Mouse (Mus musculus): ENCODE results near the gene Usp4. TPM values are rescaled to one million over a fixed set of nuclear protein-coding genes. Genes with fewer than 3 reads are reported as not detected.

Gene Usp4
- polyA plus RNA-seq, 1 experiment from 2014 or later: 132 TPM

DNA sequence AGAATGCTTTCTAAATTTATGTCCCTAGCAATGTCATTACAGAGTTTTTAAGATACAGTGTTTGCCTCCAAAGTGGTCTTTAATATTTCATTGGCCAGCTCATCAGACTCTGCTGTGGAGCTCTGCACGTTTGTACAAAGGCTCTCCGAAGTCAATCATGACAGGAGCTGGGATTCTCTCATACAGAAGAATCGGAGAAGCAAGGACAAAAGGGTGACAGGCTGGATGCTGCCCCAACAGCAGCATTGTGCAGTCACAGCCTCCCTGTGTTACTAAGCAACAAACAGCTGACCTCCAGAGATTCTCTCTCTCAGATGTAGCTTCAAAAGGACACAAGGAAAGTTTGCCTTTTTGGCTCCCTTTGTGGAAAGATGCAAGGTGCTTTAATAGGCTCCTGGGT lies 88.5 kb downstream of the Usp4 start, which contains the start of gene BC048562:
TSS of gene BC048562 (plus strand) at position 301 of the 400 bp plus-strand sequence.
- ATAC-seq: no peak

DNA sequence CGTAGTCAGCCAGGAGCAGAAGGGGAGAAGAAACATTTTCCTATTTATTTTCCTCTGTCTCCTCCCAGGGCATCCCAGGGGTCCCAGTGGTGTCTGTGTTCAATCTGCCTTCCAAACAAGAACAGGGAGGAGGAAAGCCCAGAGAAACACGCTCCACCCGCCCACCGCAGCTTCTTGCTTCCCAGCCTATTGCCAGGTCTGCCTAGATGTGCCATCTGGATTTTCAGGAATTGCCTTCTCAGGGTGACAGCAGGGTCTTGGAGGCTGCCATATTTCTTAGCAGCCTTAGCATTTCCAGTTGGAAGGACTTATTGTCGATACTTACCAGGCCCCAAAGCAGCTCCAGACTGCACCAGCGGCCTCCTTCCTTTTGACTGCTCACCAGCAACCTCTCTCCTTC lies 91.5 kb downstream of the Usp4 start:
- no peak overlapping the region for H3K4me3 ChIP-seq
- no peaks in the 10 kb centered on the region for H3K9me3 ChIP-seq (replicated peaks)
- no peaks in the 10 kb centered on the region for H3K36me3 ChIP-seq (ENCODE audit: poor library complexity, severe bottlenecking)
- no peak overlapping the region for H3K4me2 ChIP-seq
- H3K4me1 ChIP-seq: no peaks in the 10 kb centered on the region
- 86% methylated on average over 6 of the region's 6 CpGs for WGBS
- H3K27me3 ChIP-seq: no peaks in the 10 kb centered on the region
- no peak overlapping the region for H3K9ac ChIP-seq
- no peak; the same call in 1 of the 2 replicates for ATAC-seq
- H3K27ac ChIP-seq: no peak overlapping the region

More for the DNA sequence above, 88.5 kb downstream of the Usp4 start, which contains the start of gene BC048562:
- no peak within 1 kb of the TSS for H3K4me3 ChIP-seq
- H3K27ac ChIP-seq: no peak within 1 kb of the TSS
- H3K9me3 ChIP-seq (replicated peaks): no peaks in the 10 kb centered on the region
- no peak within 1 kb of the TSS for H3K4me2 ChIP-seq
- H3K36me3 ChIP-seq (ENCODE audit: poor library complexity, severe bottlenecking): no peaks in the 10 kb centered on the region
- no peaks in the 10 kb centered on the region for H3K27me3 ChIP-seq
- 39% methylated on average over 3 of the region's 3 CpGs for WGBS
- no peaks in the 10 kb centered on the region for H3K4me1 ChIP-seq
- no peak within 1 kb of the TSS for H3K9ac ChIP-seq

DNA sequence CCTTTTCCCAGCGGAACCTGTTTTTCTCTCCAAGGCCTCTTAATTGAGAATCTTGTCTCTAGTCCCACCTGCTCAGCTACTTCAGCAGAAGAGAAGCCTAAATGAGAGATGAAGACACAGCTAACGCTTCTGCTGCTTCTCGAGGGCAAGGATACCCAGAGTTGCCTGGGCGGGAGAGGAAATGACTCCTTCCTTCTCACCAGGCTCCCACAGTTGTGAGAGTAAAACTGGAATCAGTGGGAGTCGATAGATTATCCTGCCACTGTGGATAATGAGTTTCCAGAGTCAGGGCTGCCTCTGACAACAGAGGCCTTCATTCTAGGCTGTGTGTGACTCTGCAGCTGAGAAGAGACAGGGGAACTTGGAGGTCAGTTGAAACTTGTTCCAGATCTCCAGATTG lies 92.8 kb downstream of the Usp4 start:
- Histone ChIP-seq H3K27ac (no peak overlapping the region), H3K27me3 (no peaks in the 10 kb centered on the region), H3K9ac (no peak overlapping the region), H3K4me3 (no peak overlapping the region), H3K36me3 (ENCODE audit: poor library complexity, severe bottlenecking) (no peaks in the 10 kb centered on the region), H3K4me1 (no peaks in the 10 kb centered on the region), H3K9me3 (replicated peaks) (no peaks in the 10 kb centered on the region), H3K4me2 (no peak overlapping the region)
- WGBS: 77% methylated on average over 5 of the region's 5 CpGs
- no peak for ATAC-seq

DNA sequence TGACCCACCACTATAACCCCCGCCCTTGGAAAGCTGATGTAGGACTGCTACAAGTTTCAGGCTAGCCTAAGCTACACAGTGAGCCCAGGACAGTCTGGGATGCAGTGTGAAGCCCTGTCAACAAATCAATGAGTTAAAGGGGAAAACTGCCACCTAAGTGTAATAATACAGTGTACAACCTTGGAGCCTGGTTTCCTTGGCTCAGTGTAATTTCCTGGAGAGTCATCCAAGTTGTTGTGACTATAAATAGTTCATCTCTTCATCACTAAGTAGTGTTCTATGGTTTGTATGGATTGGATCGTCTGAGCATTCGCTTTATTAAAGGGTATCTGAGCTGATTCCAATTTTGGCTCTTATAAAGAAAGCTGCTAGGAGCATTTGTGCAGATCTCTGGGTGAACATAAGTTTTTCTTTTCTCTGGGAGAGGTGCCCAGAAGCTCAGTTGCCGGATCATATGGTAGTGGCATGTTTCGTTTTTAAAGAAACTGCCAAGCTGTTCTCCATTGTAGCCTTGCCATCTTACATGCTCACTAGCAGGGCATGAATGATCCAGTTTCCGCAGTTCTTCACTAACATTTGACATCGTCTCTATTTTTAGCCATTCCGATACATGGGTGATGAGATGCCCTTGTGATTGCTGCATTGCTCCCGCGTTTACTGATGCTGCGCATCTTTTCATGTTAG lies 93.7 kb downstream of the Usp4 start:
- H3K27ac ChIP-seq: no peak overlapping the region
- peak; percentile 68; the same call in 1 of the 2 replicates for ATAC-seq
- 85% methylated on average over 11 of the region's 11 CpGs for WGBS

More for the DNA sequence above, 93.7 kb downstream of the Usp4 start:
- Histone ChIP-seq H3K27me3 (no peaks in the 10 kb centered on the region), H3K4me2 (no peak overlapping the region), H3K9me3 (replicated peaks) (no peaks in the 10 kb centered on the region), H3K4me1 (no peaks in the 10 kb centered on the region), H3K9ac (no peak overlapping the region), H3K36me3 (ENCODE audit: poor library complexity, severe bottlenecking) (no peaks in the 10 kb centered on the region), H3K4me3 (no peak overlapping the region)

Other genes starting within 250 kb of the Usp4 start
- gene Bsn, start 157.5 kb upstream of the Usp4 start, polyA plus RNA-seq (2015; fragmentation: Nextera tagmentation; extraction: Ambion mirVana): 4.7 TPM in 2 replicates
- gene Dag1, start 83.9 kb upstream of the Usp4 start, polyA plus RNA-seq (2015; fragmentation: Nextera tagmentation; extraction: Ambion mirVana): 40.8 and 45.4 TPM in 2 replicates
- 94.9 and 95.4 TPM in 2 replicates for gene Nicn1, start 57.4 kb upstream of the Usp4 start, polyA plus RNA-seq (2015; fragmentation: Nextera tagmentation; extraction: Ambion mirVana)
- 25.3 and 26.7 TPM in 2 replicates for gene Amt, start 51.0 kb upstream of the Usp4 start, polyA plus RNA-seq (2015; fragmentation: Nextera tagmentation; extraction: Ambion mirVana)
- 317 and 330 TPM in 2 replicates for gene Rhoa, start 41.7 kb upstream of the Usp4 start, polyA plus RNA-seq (2015; fragmentation: Nextera tagmentation; extraction: Ambion mirVana)
- gene Tcta, start 41.7 kb upstream of the Usp4 start, polyA plus RNA-seq (2015; fragmentation: Nextera tagmentation; extraction: Ambion mirVana): 30.9 and 38.1 TPM in 2 replicates
- 489 and 518 TPM in 2 replicates for gene Gpx1, start 8.9 kb upstream of the Usp4 start, polyA plus RNA-seq (2015; fragmentation: Nextera tagmentation; extraction: Ambion mirVana)
- gene 1700102P08Rik, start 45.0 kb downstream of the Usp4 start, polyA plus RNA-seq (2015; fragmentation: Nextera tagmentation; extraction: Ambion mirVana): 1.5 and 2.0 TPM in 2 replicates
- 1.1 and 1.2 TPM in 2 replicates for gene Ccdc36, start 80.6 kb downstream of the Usp4 start, polyA plus RNA-seq (2015; fragmentation: Nextera tagmentation; extraction: Ambion mirVana)
- gene BC048562, start 88.6 kb downstream of the Usp4 start, polyA plus RNA-seq (2015; fragmentation: Nextera tagmentation; extraction: Ambion mirVana): not detected in 2 replicates
- gene Ccdc71, start 112.7 kb downstream of the Usp4 start, polyA plus RNA-seq (2015; fragmentation: Nextera tagmentation; extraction: Ambion mirVana): 50.1 and 53.8 TPM in 2 replicates
- gene Klhdc8b, start 113.7 kb downstream of the Usp4 start, polyA plus RNA-seq (2015; fragmentation: Nextera tagmentation; extraction: Ambion mirVana): 54.1 and 63.9 TPM in 2 replicates
- 18.7 and 22.9 TPM in 2 replicates for gene Lamb2, start 131.9 kb downstream of the Usp4 start, polyA plus RNA-seq (2015; fragmentation: Nextera tagmentation; extraction: Ambion mirVana)
- 69.7 and 80.6 TPM in 2 replicates for gene Usp19, start 142.7 kb downstream of the Usp4 start, polyA plus RNA-seq (2015; fragmentation: Nextera tagmentation; extraction: Ambion mirVana)
- 80.4 and 91.2 TPM in 2 replicates for gene Qars, start 159.9 kb downstream of the Usp4 start, polyA plus RNA-seq (2015; fragmentation: Nextera tagmentation; extraction: Ambion mirVana)
- gene Qrich1, start 169.0 kb downstream of the Usp4 start, polyA plus RNA-seq (2015; fragmentation: Nextera tagmentation; extraction: Ambion mirVana): 132 and 144 TPM in 2 replicates
- gene Impdh2, start 212.4 kb downstream of the Usp4 start, polyA plus RNA-seq (2015; fragmentation: Nextera tagmentation; extraction: Ambion mirVana): 135 and 143 TPM in 2 replicates
- 64.8 and 70.4 TPM in 2 replicates for gene Ndufaf3, start 219.6 kb downstream of the Usp4 start, polyA plus RNA-seq (2015; fragmentation: Nextera tagmentation; extraction: Ambion mirVana)
- 230 and 246 TPM in 2 replicates for gene Dalrd3, start 222.0 kb downstream of the Usp4 start, polyA plus RNA-seq (2015; fragmentation: Nextera tagmentation; extraction: Ambion mirVana)
- 203 and 256 TPM in 2 replicates for gene Wdr6, start 230.9 kb downstream of the Usp4 start, polyA plus RNA-seq (2015; fragmentation: Nextera tagmentation; extraction: Ambion mirVana)
- 16.6 and 18.7 TPM in 2 replicates for gene P4htm, start 249.8 kb downstream of the Usp4 start, polyA plus RNA-seq (2015; fragmentation: Nextera tagmentation; extraction: Ambion mirVana)

Data from forebrain, embryonic 13.5 days (tissue).